Mouse (Mus musculus): ENCODE results near the gene Aldh18a1.

DNA sequence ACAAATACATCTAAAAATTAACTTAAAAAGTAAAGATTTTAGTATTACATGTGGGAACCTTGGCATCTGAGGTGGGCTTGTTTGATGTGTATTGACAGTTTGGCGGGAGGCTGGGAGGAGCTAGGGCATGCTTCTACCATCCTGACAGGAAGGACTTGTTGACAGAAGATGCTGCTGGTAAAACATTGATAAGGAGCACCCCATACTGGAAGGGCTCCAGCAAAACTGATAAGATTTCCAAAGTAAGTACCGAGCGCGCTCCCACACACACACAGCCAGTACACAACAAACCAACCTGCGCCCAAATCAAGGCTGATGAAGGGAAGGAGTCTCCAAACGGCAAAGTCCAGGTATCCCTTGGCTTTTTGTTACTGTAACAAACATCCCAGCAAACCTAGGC is 51.7 kb downstream of the Aldh18a1 start:
- no peak for TF ChIP-seq CTCF (IDR thresholded peaks at IDR 0.05; ENCODE audit: extremely low read depth, insufficient read depth, insufficient read length, insufficient replicate concordance)
- TF ChIP-seq POLR2A (IDR thresholded peaks at IDR 0.05; ENCODE audit: low read depth, low read length), result no peak

Measured in spleen, adult 2 months (tissue).